Mouse (Mus musculus) cerebellum, adult 9-11 months (tissue): ENCODE data around the gene Dnm1.

Experiments
- DNase-seq: peaks from one replicate; pipeline ENCODE4 v3.0.0; 2022

The Dnm1 gene

GRCm38 (mm10) chr2:32258887-32259533 lies 94.1 kb downstream of the Dnm1 start:
- peak; percentile 22 for DNase-seq
